Mouse (Mus musculus) embryonic fibroblast, embryonic 13.5 days (primary cell): ENCODE measurements around the gene Astn2.

Experiments used
- CTCF ChIP-seq: IDR thresholded peaks from 2 replicates; pipeline ENCODE4 v1.5.1; 2011; ENCODE audit warnings: mild to moderate bottlenecking, control low read depth, low read length, moderate library complexity, borderline replicate concordance; ENCODE audit not compliant: insufficient read depth
- POLR2A ChIP-seq: IDR thresholded peaks from 2 replicates; pipeline ENCODE4 v1.6.1; 2011; ENCODE audit warnings: low read depth, mild to moderate bottlenecking, control low read depth, low read length, moderate library complexity

DNA sequence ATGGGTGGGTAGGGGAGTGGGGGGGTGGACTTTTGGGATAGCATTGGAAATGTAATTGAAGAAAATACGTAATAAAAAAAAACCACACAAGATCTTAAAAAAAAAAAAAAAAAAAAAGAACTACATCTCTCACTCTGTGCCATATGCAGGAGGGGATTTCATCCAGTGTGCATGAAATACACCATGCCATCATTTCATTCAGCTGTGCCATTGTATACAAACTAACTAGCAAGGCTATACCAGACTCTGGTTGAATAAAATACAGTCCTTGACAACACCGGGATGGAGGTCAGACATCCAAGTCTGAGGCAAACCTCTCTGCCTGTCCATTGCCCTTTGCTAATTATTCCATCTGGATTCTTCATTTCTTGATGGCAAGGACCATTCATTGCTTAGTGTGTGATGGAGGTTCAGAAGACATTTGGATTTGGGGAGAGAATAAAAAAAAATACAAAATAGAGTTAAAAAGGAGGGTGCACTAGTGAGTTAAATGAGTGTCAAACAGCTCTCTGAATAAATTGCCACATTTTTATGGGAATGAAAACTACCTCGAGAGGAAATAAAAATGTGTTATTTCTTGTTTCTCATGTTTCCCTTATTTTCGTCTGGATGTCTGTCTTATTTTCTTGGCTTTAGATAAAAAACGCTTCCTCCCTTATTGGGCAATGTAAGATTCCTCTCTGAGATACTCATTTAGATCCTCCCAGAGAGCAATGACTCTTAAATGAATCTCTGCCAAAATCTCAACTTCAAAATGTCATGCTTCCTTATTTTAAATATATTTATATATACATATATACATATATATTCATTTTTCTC is 445.8 kb downstream of the Astn2 start:
- TF ChIP-seq POLR2A (no peak), CTCF (no peak)
